Mouse (Mus musculus) urinary bladder, adult 18-20 months (tissue): ENCODE results near the gene Ica1.
A peak's percentile ranks its signal among the peaks of the same experiment; 100 is the strongest.

Experiments
- DNase-seq, 2 experiments: peaks; one replicate each; pipeline ENCODE4 v3.0.0; 2022; ENCODE audit warnings: low spot score in 2 of 2, mixed read lengths in 2 of 2

Ica1 gene

GRCm38 (mm10) chr6:8778296-8778649, at the start of gene Ica1:
Gene Ica1 (minus strand): TSS chr6:8778488.
- DNase-seq = peak; percentile 19 to 35

GRCm38 (mm10) chr6:8819866-8820265, 41.6 kb upstream of the Ica1 start:
- DNase-seq = no peak

- no peak for DNase-seq
These were observed 36.2 kb upstream of the Ica1 start for GRCm38 (mm10) chr6:8814332-8815002.

- DNase-seq = no peak
These were observed 24.4 kb upstream of the Ica1 start for GRCm38 (mm10) chr6:8802561-8803150.

GRCm38 (mm10) chr6:8792385-8792784, 14.1 kb upstream of the Ica1 start:
- no peak for DNase-seq

GRCm38 (mm10) chr6:8791781-8792180, 13.5 kb upstream of the Ica1 start:
- no peak for DNase-seq

GRCm38 (mm10) chr6:8780618-8781017, 2.3 kb upstream of the Ica1 start:
- no peak for DNase-seq

GRCm38 (mm10) chr6:8777411-8778295, 635 bp downstream of the Ica1 start:
- DNase-seq = peak; percentile 33 to 50

- DNase-seq = no peak
These were observed 6.7 kb downstream of the Ica1 start for GRCm38 (mm10) chr6:8771539-8771938.

GRCm38 (mm10) chr6:8770341-8770740, 7.9 kb downstream of the Ica1 start:
- peak; percentile 16 to 52 for DNase-seq

GRCm38 (mm10) chr6:8769803-8770202, 8.5 kb downstream of the Ica1 start:
- no peak for DNase-seq

GRCm38 (mm10) chr6:8766652-8767051, 11.6 kb downstream of the Ica1 start:
- no peak for DNase-seq

- no peak for DNase-seq
These were observed 12.5 kb downstream of the Ica1 start for GRCm38 (mm10) chr6:8765801-8766200.

GRCm38 (mm10) chr6:8765064-8765463, 13.2 kb downstream of the Ica1 start:
- no peak for DNase-seq

GRCm38 (mm10) chr6:8760708-8761294, 17.5 kb downstream of the Ica1 start:
- no peak for DNase-seq

- no peak for DNase-seq
These were observed 18.4 kb downstream of the Ica1 start for GRCm38 (mm10) chr6:8759901-8760300.

GRCm38 (mm10) chr6:8755760-8756276, 22.5 kb downstream of the Ica1 start:
- DNase-seq = no peak

- DNase-seq = no peak
These were observed 23.8 kb downstream of the Ica1 start for GRCm38 (mm10) chr6:8754486-8754885.

- no peak for DNase-seq
These were observed 24.6 kb downstream of the Ica1 start for GRCm38 (mm10) chr6:8753723-8754036.

GRCm38 (mm10) chr6:8752984-8753722, 25.1 kb downstream of the Ica1 start:
- peak; percentile 29 to 48 for DNase-seq

GRCm38 (mm10) chr6:8744886-8745285, 33.4 kb downstream of the Ica1 start:
- no peak for DNase-seq
